Mouse (Mus musculus): ENCODE results near the gene Mettl1.
"Not testable (repeated sequence)": the region's sequence is repeated elsewhere in the genome, so short reads cannot be mapped to it uniquely, and the experiment has no call there.

Gene Mettl1

DNA sequence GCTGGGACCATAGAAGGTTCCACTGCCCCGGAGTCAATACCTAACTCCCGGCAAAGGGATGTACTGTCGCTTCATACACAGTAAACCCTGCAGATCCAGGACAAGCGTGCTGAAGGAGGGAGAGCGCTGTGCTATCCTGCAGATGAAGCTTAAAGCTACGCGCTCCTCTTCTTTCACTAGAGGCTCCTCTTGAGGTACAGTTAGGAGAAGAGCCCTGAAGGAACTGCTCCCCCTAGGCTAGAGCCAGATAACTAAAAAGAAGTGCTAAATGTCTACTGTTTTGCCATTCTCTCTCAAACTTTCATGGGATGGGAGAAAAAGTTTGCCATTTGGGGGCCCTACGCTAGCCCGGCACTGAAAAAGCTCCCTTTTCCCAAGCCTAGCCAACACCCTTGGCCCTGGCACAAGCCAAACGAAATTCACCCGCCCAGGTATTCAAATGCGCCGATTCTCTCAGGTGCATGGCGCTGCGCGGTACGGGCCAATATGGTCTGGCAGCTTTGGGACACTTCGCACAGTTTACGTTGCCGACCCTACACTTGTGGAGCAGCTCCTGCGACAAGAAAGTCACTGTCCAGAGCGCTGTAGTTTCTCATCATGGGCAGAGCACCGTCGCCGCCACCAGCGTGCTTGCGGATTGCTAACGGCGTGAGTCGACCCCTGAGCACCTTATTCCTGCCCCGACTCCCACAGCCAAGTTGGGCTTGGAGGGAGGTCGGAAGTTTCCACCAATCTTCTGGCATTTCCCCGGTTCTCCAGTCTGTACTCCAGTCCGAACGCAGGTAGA, 7.6 kb downstream of the Mettl1 start:
- no peak for DNase-seq

DNA sequence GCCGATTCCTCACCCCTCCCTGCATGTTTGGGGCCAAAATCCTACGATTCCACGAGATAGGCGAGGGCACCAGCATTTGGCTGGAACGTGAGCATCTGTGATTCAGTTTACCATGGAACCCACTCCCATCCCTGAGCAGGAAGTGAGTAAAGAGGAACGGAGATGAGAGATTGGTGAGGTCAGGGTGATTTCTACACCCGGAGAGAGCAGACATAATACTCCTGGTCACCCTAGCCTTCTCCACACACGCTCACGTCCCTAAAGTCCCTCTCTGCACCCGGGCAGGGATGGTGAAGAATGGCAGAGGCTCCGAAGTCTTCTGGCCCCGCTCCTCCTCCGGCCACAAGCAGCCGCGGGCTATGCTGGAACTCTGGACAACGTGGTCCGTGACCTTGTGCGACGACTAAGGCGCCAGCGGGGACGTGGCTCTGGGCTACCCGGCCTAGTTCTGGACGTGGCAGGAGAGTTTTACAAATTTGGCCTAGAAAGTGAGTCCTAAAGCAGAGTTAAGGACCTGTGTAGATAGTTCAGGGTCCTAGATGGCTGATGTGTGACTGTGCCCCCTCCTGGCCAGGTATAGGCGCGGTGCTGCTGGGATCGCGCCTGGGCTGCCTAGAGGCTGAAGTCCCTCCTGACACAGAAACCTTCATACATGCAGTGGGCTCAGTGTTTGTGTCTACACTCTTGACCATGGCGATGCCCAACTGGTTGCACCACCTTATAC, 8.3 kb downstream of the Mettl1 start:
- DNase-seq = peak; percentile 35 to 58

DNA sequence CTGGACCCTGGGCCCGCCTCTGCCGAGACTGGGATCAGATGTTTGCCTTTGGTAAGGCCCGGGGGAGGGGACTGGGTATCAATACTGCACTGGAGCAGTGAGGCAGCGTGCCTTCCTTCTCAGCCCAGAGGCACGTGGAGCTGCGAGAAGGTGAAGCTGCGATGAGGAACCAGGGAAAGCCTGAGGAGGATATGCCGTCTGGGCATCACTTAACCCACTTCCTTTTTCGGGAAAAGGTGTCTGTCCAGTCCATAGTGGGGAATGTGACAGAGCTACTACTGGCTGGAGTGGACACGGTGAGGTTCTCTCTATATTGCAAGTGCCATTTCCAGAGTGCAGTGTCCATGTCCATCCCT, 8.9 kb downstream of the Mettl1 start:
- DNase-seq = no peak

DNA sequence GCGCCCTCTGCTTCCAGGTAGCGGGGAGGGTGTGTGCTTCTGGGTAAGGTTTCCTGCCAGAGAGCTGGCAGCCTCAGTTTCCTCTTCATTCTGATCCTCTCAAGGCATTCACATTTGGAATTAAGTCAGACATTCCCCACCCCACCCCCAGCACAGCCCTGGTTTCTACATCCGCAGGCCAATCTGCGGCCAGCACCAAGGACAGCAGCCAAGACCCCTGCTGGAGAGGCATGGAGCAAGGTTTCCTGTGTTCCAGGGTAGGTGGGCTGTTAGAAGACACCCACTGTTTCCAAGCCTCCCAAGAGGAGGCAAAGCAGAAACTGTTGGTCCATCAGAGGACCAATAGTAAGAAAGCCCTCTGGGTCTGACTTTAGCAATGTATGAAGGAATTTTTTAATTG, 13.4 kb downstream of the Mettl1 start:
- peak; percentile 68 to 70 for DNase-seq

DNA sequence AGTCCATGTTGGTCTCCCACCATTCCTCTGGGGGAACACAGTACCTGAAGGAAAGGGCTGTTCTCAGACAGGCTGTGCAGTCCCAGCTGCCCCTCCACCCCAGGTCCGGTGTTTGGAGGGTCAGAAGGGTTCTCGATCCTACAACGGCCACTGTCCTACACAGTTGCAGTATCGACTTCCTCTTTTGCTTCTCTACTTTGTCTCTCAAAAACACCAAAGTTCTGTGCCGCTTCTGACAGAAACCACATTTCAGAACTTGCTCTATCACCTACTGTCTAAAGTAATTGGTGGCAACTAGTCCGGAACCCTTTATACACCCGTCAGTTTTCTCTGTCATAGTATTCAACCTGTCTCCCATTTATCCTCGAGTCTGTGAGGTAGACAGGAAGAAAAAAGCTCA, 14.2 kb downstream of the Mettl1 start:
- no peak for DNase-seq

DNA sequence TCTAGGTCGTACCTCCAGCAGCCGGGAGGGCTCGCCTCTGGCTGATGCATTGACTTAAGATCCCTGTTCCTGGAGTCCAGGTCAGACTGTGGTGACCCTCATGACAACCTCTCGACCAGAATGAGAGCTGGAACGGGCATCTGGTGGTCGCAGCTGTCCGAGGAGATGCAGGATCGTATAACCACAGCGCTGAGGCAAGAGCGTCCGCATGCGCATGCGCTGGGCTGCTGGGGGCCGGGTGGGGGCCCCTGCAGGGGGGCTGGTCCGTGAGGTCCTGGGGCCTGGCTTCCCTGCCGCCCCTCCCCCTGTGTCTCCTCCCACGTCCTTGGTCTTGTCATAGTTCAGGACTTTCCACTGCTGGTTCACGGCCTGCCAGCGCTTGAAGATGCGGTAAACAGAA, 15.3 kb downstream of the Mettl1 start:
- DNase-seq = no peak

DNA sequence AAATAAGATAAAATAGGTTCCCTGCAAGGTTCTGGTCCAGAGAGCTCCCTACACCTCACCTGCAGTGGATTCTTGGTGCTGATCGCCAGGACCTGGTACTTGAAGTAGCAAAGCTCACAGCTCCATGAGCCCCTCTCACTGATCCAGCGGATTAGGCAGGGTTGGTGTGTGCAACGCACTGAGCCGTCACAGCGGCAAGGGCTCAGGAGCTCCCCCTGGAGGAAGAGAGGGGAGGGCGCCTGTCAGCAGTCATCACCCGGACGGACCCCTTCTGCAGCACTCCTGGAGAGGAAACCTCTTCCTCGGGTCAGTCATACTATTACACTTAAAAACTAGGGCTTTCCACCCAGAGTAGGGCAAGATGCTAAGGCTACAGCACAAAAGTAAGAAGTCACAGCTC, 16.9 kb downstream of the Mettl1 start:
- peak; percentile 89 to 90 for DNase-seq

DNA sequence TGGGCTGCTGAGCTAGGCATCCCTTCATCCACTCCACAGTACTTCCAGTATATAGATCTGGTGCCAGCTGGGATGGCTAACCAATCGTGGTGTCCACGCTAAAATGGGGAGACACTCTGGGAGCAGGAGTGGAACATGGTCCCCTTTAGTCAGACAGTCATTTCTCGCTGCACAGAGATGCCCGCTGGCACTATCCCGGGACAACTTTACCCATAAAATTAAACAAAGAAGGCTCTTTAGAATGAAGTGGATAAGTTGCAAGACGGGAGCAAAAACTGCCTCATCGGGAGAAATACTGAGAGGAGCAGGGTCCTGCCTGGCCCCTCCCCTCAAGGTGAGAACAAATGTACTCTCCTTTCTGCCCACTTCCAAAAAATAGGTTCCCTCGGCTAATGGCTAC, 17.5 kb downstream of the Mettl1 start:
- DNase-seq = no peak

DNA sequence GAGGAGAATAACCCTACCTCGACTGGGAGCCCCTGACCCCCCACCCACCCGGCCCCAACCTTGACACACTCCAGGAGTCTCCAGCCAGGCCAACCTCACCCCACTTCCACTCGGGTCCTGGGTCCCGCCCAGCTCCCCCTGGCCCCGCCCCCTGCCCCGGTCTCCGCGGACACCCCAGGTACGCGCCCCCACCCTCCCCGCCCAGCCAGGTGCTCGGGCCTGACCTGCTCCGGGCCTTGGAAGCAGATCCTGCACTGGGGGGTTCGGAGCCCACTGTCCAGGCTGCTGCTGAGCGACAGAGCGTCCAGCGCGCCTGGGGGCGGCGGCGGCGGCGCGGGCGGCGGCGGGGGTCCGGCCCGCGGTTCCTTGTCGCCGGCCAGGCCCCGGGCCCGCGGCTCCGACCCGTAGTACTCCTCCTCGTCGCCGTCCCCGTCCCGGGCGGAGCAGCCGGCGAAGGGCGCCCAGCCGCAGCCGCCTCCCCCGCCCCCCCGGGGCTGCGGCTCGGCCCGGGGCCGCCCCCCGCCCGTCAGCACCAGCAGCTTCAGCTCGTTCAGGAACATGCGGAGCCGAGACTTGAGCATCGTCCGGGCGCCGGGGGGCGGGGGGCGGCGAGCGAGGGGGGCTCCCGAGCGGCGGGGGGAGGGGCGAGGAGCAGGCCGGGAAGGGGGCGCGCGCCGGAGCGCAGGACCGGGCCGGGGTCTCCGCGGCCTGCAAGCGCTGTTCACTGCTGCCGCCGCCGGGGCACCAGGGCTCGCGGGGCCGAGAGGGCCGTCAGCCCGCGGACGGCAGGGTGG, 18.2 kb downstream of the Mettl1 start:
- peak; percentile 41 to 62 for DNase-seq

DNA sequence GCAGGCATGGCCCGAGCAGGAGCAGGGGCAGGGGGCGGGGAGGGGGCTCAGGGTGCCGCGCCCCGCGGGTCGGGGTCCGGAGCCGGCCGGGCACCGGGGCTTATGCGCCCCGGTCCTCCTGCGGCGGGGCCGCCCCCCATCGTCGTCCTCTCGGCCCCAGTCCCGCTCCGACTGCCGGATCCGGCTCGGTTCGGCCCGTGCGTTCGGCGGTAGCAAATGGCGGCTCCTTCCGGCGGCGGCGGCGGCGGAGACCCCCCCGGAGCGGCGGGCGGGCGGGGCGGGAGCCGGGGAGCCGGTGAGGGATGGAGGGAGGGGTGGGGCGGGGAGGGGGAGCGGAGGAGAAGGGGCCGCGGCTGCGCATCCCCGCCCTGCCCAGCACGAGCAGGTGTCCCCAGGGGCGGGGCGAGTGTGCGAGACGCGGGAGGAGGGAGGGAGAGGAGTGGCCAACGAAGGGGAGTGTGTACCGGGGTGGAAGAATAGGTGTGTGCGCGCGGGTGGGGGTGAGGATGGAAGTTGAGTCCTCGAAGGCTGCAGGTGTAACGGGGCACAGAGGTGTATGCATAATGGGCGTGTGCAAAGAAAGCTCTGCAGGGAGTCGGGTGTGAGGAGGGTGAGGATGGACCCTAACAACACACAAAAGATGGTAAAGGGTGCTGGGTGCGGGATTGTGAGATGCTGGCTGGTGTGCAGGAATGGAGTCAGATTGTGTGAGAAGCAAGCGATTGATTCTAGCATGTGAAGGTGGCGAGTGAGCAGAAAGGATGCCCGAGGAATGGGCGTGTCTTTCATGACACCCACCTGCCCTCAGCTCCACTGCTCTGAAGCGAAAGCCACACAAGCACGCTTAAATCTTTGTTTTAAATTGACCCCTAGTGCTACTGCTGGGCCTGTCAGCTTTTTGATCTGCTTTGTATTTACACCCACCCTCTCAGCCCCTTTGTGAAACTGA, 19.0 kb downstream of the Mettl1 start, which contains the start of gene March9:
Gene March9 (minus strand): TSS at position 217 of the 949 bp plus-strand sequence.
- DNase-seq = peak; percentile 79 to 86

DNA sequence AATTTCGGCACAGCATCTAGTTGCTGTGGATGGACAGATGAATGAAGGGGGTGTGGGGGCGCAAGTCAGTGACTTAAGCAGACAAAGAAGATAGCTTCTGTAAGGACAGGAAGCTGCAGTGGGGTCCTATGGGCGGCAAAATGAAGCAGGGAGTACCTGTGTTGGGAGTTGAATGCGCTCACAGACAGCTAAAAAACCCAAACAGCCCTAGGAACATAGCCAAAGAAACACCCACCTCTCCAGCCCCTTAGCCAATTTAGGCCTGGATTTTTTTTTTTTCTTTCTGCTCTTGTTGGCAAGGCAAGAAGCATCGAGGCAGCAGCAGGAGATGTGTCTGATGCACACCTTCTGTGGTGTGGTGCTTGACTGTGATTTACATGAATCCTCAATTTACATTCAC, 19.9 kb downstream of the Mettl1 start:
- no peak for DNase-seq

DNA sequence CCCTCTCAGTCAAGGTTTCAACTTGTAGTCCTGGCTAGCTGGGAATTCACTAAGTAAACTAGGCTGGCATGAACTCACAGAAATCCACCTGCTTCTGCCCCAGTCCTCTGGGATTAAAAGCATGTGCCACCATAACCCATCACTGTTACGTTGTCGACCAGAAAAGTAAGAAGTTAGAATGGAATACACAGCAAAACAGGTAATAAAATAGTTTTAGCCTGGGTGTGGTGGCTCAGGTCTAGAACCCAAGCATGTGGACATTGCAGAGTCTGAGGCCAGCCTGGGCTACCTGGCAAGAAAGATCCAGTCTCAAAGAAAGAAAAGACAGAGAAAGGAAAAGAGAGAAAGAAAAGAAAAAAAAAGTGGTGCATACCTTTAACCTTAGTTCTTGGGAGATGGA, 20.3 kb downstream of the Mettl1 start:
- no peak for DNase-seq

DNA sequence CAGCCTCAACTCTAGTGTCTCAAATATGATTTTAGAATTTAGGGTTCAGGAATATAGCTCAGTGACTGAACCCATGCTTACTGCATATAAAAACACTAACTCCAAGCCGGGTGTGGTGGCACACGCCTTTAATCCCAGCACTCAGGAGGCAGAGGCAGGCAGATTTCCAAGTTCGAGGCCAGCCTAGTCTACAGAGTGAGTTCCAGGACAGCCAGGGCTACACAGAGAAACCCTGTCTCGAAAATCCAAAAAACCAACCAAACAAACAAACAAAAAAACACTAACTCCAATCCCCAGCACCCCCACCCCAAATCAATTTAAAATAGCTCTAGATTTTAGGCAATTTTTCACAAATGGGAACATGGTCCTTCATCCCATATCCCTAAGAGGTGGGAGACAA, 20.9 kb downstream of the Mettl1 start:
- DNase-seq = not testable (repeated sequence)

DNA sequence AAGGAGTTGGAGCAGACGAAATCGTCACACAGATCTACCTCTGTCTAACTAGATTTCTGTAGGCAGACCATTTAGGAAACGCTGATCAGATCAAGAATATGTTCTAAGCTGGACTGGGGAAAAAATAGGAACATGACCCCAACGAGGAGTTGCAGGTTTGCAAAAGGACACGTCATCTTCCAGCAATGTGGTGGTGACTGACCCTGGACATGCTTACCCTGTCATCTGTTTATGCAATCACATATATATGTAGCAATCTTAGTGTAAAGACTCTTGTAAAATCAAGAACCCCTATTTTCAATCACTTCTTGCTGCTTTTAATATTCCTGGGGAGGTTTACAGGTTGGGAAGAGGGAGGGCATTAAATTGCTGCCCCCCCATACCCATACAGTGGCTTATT, 21.3 kb downstream of the Mettl1 start:
- DNase-seq = no peak

DNA sequence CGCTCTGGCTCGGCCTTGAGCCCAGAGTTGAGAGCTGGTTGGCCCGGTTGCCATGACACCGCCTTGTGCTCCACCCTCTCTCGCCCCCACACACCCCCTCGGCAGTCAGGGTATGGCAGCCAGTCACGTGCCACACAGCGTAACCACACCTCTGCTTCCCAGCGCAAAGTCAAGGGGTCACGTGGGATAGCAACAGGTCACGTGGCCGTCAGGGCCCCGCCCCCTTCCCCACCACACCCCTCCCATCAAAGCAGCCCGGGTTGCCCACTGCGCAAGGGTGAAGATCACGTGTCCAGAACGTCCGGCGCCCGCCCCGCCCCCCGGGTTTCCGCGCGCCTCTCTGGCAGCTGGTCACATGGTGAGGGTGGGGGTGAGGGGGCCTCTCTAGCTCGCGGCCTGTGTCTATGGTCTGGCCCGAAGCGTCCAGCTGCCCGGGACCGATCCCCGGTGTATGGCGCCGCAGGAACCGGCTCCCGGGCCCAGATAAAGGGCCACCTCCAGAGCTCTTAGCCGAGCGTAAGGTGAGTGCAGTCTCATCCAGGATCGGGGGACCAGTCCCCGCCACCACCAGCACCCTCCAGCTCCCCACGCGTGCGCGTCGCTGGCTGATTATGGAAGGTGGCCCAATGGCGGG, 22.1 kb downstream of the Mettl1 start, which contains the start of gene Cdk4:
Gene Cdk4 (plus strand): TSS at position 296 of the 634 bp plus-strand sequence.
- peak; percentile 99 to 100 for DNase-seq

DNA sequence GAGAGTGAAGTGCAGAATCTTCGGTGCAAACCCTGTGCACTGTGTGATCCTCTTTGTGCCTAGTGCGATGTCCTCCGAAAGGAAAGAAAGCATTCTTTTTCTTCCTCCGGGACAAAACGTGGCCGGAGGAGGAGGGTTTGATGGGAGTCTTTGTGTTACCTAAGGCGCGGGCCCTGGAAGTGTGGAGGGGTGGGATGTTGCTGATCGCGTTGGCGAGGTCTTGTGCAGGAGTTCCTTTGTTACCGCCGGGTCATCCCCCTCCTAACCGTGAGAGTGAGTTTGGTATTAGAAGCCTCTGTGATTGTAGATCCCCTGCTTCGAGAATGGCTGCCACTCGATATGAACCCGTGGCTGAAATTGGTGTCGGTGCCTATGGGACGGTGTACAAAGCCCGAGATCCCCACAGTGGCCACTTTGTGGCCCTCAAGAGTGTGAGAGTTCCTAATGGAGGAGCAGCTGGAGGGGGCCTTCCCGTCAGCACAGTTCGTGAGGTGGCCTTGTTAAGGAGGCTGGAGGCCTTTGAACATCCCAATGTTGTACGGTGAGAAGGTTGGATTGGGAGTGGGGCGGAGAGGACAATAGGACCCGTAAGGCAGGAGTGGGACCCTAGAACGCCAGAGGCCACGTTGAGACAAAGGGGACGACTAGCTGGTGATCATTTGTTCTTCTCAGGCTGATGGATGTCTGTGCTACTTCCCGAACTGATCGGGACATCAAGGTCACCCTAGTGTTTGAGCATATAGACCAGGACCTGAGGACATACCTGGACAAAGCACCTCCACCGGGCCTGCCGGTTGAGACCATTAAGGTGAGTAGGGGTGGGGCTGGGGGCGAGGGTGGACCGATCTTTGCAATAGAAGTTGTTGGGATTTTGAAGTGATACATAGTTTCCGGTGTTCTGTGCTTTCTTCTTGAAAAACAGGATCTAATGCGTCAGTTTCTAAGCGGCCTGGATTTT, 23.0 kb downstream of the Mettl1 start:
- DNase-seq = no peak

DNA sequence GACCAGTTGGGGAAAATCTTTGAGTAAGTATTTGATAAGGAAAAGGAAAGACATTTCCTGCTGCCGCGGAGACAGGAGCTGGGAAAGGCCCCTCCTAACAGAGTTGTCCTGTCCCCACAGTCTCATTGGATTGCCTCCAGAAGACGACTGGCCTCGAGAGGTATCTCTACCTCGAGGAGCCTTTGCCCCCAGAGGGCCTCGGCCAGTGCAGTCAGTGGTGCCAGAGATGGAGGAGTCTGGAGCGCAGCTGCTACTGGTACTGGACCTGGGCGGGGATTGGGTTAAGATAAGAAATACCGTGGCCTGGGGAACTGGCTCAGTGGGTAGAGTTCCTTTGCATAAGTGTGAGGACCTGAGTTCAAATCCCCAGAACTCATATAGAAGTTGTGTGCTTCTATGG, 24.8 kb downstream of the Mettl1 start:
- DNase-seq = no peak

DNA sequence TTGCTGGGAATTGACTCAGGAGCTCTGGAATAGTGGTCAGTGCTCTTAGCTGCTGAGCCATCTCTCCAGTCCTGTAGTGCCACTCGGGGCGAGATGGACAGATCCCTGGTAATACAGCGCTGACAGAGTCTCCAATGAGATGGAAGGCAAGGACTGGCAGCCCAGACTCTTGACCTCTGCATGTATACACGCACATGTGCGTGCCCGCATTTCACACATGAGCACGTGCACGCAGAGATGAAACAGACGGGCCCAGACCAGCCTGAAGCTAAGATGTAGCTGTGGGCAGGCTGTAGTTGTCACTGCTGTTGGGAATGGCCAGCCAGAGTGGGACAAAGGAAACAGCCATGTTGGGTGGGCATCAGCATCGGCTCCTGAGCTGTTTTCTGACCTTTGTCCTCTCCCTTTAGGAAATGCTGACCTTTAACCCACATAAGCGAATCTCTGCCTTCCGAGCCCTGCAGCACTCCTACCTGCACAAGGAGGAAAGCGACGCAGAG, 25.4 kb downstream of the Mettl1 start:
- no peak for DNase-seq

DNA sequence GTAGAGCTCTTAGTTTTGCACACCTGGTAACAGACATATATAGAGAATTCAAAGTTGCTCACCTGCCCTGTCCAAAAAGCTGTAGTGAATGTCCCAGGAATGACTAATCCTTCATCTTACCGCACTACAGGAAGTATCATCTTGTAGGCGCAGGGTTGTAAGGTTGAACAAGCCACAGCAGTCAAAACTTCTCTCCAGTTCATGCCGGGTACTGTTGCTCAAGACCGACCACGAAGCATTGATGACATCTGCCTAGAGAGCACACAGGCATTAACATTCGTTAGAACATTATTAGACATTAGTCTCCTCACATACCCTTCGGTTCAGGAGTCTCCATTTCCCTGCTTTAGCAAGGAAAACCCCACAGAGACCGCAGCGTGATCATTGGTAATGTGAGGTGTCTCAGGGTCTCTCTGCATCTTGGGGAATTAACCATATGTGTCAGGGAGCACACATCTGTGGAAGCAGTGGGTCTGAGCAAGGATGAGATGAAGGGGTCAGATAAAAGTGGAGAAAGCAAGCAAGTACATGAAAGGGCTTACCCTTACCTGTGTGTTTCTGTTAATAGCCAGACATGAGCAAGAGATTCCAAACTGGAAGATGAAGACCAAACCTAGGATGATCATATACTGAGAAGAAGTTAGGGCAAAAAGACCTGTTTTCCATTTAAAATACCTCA, 27.3 kb downstream of the Mettl1 start:
- no peak for DNase-seq

All from kidney, postnatal 4 days (tissue).